Mouse (Mus musculus) urinary bladder, postnatal 25 days (tissue): ENCODE measurements around the gene Anpep.

ENCODE experiments used
- DNase-seq: peaks from one replicate; pipeline ENCODE4 v3.0.0; 2022; ENCODE audit warnings: low spot score

Gene Anpep

DNA sequence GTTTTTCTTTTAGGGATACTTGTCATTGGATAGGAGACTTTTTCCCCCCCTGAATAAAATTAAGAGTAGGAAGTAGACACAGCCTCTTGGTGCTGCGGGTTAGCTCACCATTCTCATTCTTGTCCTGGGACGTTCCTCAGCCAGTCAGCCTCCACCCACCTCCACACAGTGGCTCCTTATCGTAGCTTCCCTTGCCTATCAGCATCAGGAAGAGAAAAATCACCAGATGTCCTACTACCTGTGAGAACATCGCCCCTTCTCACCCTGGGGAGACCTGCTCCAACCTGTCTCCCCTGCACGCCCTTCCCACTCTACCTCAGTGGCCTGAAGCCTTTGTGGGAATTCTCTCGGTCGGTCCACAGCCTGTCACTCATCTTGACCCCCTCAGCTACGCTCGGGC lies at the start of gene Anpep:
Gene Anpep (minus strand): TSS at position 249 of the 400 bp plus-strand sequence.
- no peak for DNase-seq

DNA sequence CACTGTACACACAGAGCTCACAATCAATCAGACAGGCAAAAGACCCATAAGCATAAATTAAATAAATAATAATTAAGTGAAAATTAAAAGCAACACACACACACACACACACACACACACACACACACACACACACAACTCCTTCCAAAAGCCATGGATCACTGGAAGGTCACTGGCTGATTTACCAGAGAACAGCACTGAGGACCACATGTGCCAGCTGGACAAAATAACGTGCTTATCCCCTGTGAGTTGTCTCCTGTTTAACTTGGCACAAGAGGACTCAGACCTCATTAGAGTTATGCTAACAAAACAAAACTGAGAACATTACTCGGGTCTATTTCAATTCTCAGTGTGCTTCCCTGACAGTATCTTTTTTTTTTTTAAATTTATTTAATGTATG lies 46.5 kb upstream of the Anpep start:
- no peak for DNase-seq

DNA sequence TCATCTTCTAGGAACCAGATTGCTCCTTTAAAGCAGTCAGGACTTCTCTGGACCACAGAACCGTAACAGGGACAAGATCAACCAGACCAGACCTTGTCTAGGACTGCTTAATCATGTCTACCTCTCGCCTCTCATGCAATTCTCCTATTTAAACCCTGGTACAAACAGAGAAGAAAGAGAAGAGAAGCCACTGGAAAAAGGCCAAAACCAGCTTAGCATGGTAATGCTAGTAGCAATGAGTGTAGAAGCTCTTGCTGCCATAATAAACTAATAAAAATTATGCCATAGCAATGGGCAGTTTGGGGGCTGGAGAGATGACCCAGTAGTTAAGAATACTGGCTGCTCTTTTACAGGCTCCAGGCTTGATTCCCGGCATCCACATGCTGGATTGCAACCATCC lies 46.1 kb upstream of the Anpep start:
- no peak for DNase-seq

DNA sequence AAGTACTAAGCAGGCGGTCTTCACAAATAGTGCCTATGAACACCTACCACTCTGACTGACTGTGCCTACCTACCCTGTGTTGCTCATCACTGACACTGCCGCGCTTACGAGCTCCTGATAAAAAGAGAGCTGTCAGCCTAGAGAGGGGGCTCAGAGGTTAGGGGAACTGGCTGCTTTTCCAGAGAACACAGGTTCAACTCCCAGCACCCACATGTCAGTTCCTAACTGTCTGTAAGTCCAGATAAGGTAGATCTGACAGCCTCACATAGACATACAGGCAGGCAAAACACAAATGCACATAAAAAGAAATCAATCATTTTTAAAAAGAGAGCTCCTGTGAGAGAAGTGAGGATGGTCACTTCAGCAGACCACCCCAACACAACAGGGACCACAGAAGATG lies 44.3 kb upstream of the Anpep start:
- no peak for DNase-seq

DNA sequence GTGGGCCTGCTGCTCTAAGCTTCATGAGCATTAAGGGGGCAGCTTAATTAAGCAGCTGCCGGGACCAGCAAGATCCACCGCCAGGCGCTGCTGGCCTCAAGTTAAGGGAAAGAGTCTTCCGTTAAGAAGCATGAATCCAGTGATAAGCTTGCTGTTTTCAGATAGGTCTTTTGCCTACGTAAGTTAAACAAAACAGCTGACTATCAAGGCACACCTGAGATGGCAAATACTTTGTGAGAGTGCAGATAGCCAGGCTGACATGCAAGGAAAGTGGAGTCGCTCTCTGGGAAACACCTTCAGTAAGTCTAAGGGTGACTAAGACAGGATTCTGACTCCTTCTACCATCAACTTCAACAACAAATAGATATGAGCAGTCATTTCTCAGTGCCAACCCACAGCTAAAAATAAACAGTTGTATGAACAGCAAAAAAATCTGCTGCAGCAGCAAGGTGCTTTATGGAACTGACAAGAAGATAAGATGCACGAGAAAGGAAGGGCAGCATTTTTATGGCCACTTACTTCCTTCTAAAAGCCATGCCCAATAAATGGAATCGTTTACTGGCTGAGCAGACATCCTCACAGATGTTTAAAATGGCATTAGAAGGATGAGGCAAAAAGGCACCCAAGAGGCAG lies 42.4 kb upstream of the Anpep start:
- no peak for DNase-seq

DNA sequence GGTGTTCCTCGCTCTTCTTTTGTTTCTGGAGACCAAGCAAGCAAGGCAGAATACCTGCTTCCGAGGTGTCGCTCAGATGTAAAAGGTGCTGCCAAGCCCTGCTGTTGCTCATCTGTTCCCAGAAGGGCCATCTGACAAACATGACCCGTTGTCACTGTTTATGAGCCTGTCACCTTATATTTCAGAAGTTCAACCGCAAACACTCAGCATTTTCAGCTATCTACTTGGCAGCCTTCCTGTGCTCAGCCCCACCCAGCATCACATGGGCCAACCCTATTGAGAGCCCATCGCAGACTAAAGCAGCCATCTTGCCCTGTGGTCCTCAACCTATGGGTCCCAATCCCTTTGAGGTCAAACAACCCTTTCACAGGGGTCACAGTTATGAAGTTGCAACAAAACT lies 39.9 kb upstream of the Anpep start:
- DNase-seq: no peak

DNA sequence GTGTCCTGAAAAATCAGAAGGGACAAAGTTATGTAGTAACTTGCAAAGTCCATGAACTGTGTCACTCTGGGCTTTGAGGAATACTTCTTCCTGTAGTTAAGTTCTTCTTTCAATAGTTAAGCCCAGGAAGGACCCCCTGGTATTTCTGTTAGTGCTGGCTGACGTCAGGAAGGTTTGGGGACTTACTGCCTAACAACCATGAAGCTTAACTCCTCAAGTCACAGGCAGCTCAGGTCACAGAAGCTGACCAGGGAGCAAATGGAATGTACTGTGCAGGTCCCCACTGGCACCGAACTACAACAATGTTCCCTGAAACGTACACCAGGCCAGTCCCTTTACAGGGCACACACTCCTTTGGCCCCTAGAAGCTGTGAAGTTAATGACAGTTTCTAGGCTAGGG lies 34.4 kb upstream of the Anpep start:
- DNase-seq: no peak

DNA sequence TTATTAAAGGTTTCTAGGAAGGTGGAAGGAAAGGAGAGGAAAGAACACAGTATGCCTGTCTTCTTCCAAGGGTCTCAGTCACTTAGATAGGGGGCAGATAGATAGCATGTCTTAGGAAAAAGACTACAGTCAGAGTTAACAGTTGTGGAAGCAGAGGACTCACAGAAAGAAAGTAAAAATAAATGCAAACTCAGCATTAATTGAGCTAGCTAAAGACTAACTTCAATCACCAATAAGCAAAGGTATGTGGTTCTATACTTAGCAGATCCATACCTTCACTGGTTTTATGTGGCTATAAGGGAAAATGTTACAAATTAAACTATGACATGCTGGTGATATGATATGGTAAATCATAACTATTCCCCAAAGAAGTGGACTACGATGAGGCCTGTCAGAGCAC lies 33.9 kb upstream of the Anpep start:
- no peak for DNase-seq

DNA sequence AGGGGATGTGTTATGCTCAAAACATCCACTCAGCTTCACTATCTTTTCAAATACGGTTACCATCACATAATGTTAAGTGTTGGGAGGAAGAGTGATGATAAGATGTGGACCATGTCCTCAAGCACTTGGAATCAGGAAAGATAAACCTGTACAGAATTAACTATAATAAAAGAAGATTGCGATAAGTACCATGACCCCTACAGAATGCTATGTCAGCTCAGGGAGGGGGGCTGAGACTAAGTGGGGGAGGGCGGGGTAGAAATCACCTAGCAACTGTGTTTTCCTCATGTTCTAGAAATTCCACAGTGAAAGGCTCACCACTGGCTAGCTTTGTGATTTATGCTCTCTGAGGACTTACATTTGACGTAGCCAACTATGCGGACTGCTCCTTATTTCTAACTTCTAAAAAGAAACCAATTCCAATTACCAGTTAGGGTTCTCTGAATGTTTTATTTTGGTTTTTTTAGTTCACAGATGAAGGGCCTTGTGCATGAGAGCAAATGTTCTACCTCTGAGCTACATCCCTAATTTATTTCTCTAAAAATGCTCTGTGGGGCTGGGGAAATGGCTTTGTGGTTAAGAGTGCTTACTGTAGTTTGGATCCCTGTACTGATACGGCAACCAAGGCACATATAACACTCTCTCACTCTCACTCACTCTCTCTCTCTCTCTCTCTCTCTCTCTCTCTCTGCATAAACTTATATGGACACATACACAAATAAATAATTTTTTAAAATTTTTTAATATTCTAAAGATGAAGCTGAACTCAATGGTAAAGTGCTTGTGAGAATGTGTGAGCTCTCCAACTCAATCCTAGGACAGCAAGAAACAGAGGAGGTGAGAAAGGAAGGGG lies 31.9 kb upstream of the Anpep start:
- no peak for DNase-seq

DNA sequence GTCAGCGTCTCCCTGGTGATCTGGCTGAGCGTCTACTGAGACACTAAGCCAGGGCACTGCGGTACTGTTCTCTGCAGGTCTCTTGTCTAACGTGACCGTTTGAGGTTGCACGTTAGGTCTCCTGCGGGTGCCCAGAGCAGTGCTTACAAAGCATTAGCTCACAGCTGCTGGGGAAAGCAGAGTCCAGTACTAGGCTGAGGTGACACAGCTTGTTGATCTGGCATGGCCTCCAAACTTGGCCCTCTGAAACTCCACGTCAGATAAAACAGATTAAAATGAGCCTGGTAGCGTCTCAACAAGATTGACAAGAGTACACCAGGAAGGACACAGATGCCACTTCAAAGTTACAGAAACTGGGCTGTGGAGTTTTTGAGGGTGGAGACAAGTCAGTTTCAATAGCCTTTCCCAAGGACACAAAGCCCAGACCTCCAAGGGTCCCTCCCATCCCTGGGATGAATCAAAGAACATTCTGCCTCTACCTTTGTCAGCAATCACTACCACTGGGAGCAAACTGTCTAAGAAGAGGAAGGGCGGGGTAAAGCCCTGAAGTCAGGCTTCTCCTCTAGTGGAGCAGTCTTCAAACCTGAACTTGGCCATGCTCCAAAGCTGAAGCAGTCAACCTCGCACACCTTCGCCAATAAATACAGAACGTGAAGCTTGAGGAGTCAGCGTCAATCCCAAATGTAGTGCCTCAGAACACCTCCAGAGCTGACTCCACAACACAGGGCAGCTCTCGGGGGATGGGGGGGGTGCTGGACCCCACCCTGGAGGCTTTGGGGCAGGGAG lies 29.8 kb upstream of the Anpep start:
- DNase-seq: no peak

DNA sequence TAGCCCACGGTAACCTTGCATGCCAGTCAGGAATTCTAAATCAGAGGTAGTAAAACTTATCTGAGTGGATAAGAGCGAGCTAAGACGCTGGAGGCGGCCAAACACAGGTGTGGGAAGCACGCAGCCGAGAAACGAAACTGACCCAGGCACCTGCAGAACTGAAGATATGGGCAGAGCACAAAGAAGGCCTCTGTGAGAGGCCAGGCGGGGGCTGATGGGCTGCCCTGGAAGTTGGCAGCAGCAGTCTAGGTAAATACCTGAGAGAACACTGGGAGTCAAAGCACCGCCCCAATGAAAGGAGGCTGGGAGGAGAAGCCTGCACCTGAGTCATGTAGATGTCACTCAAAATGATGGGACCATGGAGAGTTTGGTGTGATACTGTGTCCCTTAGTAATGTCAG lies 27.7 kb upstream of the Anpep start:
- no peak for DNase-seq

DNA sequence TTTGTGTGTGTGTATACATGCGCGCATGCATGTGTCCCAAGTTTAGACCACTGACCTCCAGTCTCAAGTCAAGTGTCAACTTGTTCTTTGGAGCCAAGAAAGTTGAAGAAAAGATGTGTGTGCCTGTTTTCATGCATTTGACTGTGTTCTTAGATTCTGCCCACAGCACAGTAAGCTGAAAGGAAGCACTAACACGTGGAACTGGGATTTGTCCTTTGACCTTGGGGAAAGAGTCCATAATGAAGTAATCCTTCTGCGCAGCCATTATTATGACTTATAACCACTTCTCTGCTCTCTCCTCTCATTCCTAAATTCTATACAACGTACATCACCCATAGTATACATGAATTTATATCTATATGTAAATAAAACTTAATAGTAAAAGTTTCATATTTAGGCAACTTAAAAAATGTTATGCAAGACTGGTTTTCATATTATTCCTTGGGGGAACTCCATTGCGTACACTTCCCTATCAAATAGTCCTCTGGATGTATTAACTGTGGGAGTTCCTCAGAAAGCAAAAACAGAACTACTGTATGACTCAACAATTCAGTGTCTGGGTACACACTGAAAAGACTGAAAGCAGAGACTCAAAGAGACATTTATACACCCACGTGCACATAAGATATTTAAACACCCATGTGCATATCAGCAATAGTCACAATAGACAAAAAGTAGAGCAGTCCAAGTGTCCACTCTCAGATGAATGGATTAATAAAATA lies 22.9 kb upstream of the Anpep start:
- no peak for DNase-seq

DNA sequence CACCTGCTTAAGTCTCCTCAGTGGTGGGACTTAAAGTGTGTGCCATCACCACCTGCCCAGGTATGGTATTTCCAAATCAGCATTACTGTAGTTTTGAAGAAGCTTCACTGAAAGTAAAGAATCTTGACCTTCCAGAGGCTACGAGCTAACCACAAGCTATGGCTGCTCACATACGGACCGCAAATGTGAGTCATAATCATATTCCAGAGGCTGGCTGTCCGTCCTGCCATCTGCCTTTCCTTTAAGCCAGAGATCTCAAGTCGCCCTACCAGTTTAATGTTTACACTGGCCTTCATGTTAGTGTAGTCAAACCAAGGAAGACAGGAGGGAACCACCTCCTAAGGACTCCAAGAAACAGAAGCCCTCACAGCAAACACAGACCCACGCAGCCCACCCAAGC lies 21.0 kb upstream of the Anpep start:
- no peak for DNase-seq

DNA sequence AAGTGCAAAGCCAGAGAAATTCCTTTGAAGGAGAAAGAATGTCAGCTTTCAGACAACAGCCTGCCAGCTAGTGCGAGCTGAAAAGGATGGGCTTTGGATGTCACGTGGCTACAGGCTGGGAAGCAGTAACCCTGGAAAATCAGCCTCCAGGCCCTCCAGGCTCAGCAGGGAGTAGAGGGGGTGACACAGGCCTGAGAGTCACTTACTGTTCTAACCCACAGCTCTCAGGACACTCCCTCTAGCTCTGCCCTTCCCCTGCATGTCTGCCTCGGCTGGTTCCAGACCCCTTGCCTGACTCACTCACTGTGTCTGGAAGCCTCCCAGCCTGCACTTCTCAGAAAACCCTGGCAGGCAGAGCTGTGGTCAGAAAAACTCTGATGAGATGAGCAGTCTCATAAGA lies 20.1 kb upstream of the Anpep start:
- peak; percentile 21 for DNase-seq

DNA sequence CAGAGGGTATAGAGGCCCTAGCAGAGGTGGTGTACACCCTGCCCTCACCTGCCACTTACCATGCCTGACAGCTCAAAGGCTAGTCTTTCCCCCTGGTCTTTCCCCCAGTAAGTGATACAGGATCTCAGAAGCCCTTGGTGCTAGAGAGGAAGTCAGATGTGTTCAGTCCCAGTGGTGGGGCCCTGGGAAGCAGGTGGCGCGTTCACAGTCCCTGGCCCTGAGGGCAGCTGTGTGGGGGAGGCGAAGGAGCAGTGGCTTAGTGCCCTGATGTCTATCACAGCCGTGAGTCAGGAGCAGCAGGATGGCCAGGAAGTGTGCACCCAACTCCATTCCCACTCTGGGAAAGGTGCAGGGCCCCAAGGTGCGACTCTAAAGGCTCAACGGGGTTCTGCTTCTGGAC lies 19.2 kb upstream of the Anpep start:
- DNase-seq: no peak

DNA sequence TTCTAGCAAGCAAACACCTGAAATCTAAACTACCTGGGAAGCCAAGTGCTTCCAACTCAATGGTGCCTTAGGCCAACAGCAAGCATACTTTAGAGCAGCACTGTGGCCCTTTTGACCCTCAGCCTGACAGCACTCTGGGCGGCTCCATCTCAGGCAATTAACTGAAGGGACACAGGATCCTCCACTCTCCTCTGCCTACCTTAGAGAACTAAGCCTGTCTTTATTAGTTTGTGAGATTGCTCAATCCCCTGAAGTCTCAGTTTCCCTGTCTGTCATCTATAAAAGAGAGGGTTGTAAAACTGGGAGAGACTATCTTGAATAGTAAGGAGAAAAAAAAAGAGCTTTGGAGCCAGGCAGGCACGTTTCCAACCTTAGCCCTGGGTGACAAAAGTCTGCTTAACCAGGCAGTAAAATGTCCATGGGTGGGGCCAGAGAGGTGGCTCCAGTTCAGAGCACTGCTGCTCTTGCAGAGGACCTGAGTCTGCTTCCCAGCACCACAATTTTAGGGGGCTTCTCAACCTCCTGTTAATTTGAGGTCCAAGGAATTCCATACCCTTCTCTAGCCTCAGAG lies 17.7 kb upstream of the Anpep start:
- DNase-seq: no peak

DNA sequence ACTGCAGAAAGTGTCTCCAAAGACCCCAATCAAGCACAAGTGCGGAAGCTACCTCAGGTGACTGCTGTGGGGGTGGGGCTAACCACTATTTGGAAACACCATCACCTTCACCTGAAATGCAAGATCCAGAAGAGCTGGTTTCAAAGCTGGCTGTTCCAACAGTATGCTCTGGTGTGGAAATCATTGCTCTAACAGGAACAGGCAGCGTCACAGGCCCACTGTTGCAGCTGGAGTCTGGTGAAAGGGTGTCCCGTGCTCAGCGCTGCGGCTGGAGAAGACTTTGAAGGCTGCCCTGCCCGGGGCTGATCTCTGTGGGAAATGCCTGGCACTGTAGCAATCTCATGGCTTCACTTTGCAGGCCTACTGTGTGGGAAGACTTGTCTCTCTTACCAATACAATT lies 12.5 kb upstream of the Anpep start:
- DNase-seq: no peak

DNA sequence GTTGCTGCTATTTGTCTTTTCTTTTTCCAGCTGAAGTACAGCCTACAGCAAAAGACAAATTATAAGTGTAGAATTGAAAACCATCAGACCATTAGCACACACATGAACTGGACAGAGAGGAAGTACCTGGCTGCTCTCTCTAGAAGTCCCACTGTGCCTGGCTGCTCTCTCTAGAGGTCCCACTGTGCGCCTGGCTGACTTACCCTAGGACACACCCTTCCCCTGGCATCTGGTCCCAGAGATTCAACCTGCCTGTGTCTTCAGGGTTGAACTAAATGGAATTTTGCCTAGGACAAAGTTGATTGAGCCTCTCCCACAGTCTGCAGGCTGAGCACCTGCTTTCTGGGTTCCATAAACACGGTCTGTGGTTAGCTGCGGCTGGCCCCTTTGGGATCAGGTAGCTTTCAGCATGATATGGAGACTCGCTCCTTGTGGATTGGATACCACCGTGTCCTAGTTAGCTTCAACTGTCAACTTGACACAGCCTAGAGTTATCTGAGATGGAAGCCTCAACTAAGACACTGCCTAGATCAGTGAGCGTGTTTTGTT lies 11.0 kb upstream of the Anpep start:
- no peak for DNase-seq

DNA sequence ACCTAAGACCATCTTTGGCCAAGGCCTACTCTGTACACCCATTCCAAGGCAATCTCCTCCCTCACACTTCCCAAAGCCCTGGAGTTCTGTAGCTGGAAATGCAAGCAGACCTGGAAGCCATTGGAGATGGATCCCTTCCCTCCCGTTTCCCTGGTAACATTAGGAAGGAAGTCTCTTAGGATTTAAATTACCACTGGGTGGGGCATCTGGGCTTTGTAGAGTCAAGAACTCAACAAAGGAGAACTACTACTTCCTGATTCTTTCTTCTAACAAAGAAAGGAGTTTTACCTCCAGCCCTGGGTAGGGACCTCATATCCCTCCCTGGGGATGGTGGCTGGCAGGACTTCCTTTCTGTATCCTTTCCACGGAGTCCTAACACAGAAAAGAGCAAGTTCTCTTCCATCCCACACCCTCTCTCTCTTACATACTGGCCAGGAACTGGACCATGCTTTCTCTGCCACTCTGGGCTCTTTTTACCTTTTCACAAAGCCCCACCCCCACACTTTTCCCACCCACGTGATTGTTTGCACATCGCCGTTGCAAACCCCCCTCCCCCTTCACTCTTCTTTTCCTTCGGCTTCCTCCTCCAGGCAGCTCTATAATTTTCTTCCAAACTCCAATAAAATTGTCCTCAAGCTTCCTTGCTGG lies 8.3 kb upstream of the Anpep start:
- no peak for DNase-seq

DNA sequence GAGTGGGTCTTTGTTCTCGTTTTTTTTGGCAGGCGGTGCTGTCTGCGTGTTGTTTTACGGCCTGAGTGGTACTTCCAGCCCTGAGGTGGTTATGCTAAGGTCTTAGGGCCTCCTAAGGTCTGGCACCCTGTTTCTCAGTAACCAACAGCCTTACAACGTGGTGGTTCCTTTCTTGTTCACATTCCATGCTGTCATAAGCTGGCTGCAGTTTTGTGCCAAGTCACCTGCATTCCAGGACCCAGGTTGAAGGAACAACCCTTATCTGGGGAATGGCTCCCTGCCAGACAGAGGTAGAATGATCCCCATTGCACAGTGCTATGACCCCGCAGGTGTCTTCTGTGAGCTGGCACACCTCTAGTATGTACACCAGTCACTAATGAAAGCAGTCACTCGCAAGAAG lies 7.6 kb upstream of the Anpep start:
- DNase-seq: no peak

DNA sequence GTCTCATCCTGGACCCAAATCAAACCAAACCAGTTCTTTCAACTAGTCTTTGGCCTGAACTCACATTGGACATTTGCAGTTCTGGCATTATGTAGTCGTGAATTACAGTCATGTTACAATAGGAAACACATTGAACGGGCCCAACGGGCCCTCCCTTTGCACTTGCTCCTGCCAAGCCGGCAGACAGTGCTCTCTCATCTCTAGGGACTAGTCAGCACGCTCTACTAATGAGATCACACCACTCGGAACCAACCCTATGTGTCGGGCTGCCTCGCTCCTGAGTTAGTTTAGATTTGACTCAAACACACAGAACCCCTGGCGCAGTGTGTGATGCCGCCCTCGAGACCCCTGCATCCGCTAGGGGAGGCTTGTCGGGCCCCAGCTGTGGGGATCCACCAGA lies 7.0 kb upstream of the Anpep start:
- no peak for DNase-seq
